Comparison of ENCODE assay signal across 9 mouse cellular contexts in the genomic region with DNA sequence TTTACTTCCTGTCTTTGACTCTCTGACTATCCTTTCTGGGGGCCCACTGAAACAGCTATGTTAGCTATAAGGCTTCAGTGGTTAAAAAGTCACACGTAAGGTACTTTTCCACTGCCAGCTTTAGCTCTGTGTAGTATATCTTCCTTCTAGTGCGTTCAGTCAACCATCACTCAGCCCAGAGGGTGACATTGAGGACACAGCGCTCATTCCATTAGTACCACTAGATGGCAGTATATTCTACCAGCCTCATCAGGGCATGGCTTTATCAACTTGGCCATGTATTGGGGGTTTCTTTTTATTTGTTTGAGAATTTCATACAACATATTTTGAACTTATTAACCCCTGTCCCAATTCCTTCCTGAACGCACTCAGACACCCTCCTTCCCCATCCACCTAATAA.
A peak's percentile ranks its signal among the peaks of the same experiment; 100 is the strongest.
DNase-seq lines count a peak whose midpoint lies in the region; ATAC-seq and TF ChIP-seq lines count a peak whose summit lies in the region.
"Had no signal": no experiment of that assay in that cellular context is flagged by ENCODE, and none has a peak within 500 bp of the region (broad histone marks: within the 10 kb centered on the region; RNA-seq: fewer than 3 reads in every experiment).

No protein-coding gene starts in this region.

- ATAC-seq in heart, embryonic 12.5 days (ENCODE audit: insufficient number of reproducible peaks, low FRiP score) = no peak
- ATAC-seq in cerebellum, adult (ENCODE audit: insufficient number of reproducible peaks, low FRiP score, low TSS enrichment) = peak; percentile 62
- ATAC-seq in kidney, embryonic 16.5 days (ENCODE audit: low FRiP score, low TSS enrichment) = peak; percentile 86
- peak; percentile 57; the same call in 1 of the 2 replicates for ATAC-seq in midbrain, embryonic 14.5 days (ENCODE audit: low FRiP score, low TSS enrichment)

- peak; percentile 93 for TF ChIP-seq CTCF in heart, adult 2 months (IDR thresholded peaks at IDR 0.05)

- H3K4me1 ChIP-seq in heart, adult 2 months (ENCODE audit: control insufficient read depth, insufficient read depth, low read length) = peaks cover 3% of the 10 kb centered on the region
- H3K4me1 ChIP-seq in heart, embryonic 12.5 days (replicated peaks) = no peaks in the 10 kb centered on the region; the same call in 1 of the 2 replicates
- peaks cover 12% of the 10 kb centered on the region for H3K4me1 ChIP-seq in kidney, embryonic 16.5 days (ENCODE audit: insufficient read depth, low read length)
- no peaks in the 10 kb centered on the region for H3K4me1 ChIP-seq in midbrain, embryonic 14.5 days (ENCODE audit: control insufficient read depth, insufficient read depth, low read length)
- H3K4me1 ChIP-seq: liver, embryonic 15.5 days had no signal

- H3K4me3 ChIP-seq in heart, adult 2 months = no peak overlapping the region
- H3K4me3 ChIP-seq in heart, embryonic 12.5 days = no peak overlapping the region
- H3K4me3 ChIP-seq in kidney, embryonic 16.5 days (ENCODE audit: low read length) = no peak overlapping the region
- H3K4me3 ChIP-seq in midbrain, embryonic 14.5 days (replicated peaks; ENCODE audit: low read depth, low read length) = no peak overlapping the region
- H3K4me3 ChIP-seq: liver, embryonic 15.5 days had no signal

- H3K4me2 ChIP-seq in heart, embryonic 12.5 days = no peak overlapping the region
- H3K4me2 ChIP-seq in kidney, embryonic 16.5 days (replicated peaks; ENCODE audit: low read depth, low read length) = no peak overlapping the region
- no peak overlapping the region for H3K4me2 ChIP-seq in midbrain, embryonic 14.5 days (ENCODE audit: low read length)
- H3K4me2 ChIP-seq: liver, embryonic 15.5 days had no signal

- no peaks in the 10 kb centered on the region for H3K27me3 ChIP-seq in heart, adult 2 months (ENCODE audit: control insufficient read depth, insufficient read depth, low read length)
- H3K27me3 ChIP-seq in heart, embryonic 12.5 days (replicated peaks) = no peaks in the 10 kb centered on the region
- no peaks in the 10 kb centered on the region for H3K27me3 ChIP-seq in kidney, embryonic 16.5 days (ENCODE audit: insufficient read depth, low read length)
- H3K27me3 ChIP-seq in midbrain, embryonic 14.5 days (ENCODE audit: control insufficient read depth, insufficient read depth, low read length) = no peaks in the 10 kb centered on the region
- H3K27me3 ChIP-seq: liver, embryonic 15.5 days had no signal

- no peaks in the 10 kb centered on the region for H3K79me2 ChIP-seq in heart, adult 2 months (replicated peaks; ENCODE audit: control insufficient read depth, insufficient read depth, low read length)

- intact Hi-C loops in heart, adult 2 months (cut with DNase I) = loop anchor here (2.0 to 10.0 kb wide), 5 partner anchors 196 to 1234 kb away; a partner anchor contains a TSS

- 19% methylated on average over 4 of the region's 4 CpGs for WGBS in heart, adult 2 months
- 23% methylated on average over 4 of the region's 4 CpGs for WGBS in heart, embryonic 12.5 days
- 21% methylated on average over 4 of the region's 4 CpGs for WGBS in kidney, embryonic 16.5 days
- WGBS in midbrain, embryonic 14.5 days = 43% methylated on average over 4 of the region's 4 CpGs

- H3K9ac ChIP-seq in heart, adult 2 months (ENCODE audit: low read depth, low read length) = no peak overlapping the region
- no peak overlapping the region for H3K9ac ChIP-seq in heart, embryonic 12.5 days
- no peak overlapping the region for H3K9ac ChIP-seq in kidney, embryonic 16.5 days (replicated peaks; ENCODE audit: low read length)
- H3K9ac ChIP-seq in midbrain, embryonic 14.5 days (replicated peaks; ENCODE audit: low read length) = no peak overlapping the region
- H3K9ac ChIP-seq: liver, embryonic 15.5 days had no signal

- H3K36me3 ChIP-seq in heart, adult 2 months (ENCODE audit: control insufficient read depth, insufficient read depth, low read length) = no peaks in the 10 kb centered on the region
- no peaks in the 10 kb centered on the region for H3K36me3 ChIP-seq in heart, embryonic 12.5 days
- no peaks in the 10 kb centered on the region for H3K36me3 ChIP-seq in kidney, embryonic 16.5 days (ENCODE audit: insufficient read depth, low read length)
- no peaks in the 10 kb centered on the region for H3K36me3 ChIP-seq in midbrain, embryonic 14.5 days (ENCODE audit: control insufficient read depth, insufficient read depth, low read length)
- H3K36me3 ChIP-seq: liver, embryonic 15.5 days had no signal

- no peak overlapping the region for H3K27ac ChIP-seq in heart, adult 2 months
- H3K27ac ChIP-seq in heart, embryonic 12.5 days (ENCODE audit: poor library complexity, severe bottlenecking) = no peak overlapping the region
- no peak overlapping the region for H3K27ac ChIP-seq in kidney, embryonic 16.5 days (ENCODE audit: low read length)
- no peak overlapping the region for H3K27ac ChIP-seq in midbrain, embryonic 14.5 days (replicated peaks; ENCODE audit: low read depth, low read length)
- H3K27ac ChIP-seq: liver, embryonic 15.5 days had no signal

- TF ChIP-seq EP300 in heart, adult 2 months (IDR thresholded peaks at IDR 0.05; ENCODE audit: insufficient read depth, low read depth, low read length) = no peak

- no peak for TF ChIP-seq POLR2A in heart, adult 2 months (IDR thresholded peaks at IDR 0.05; ENCODE audit: insufficient read depth, low read depth, low read length)

- no peak for DNase-seq in heart, adult 2 months
- peak; percentile 21 to 49 for DNase-seq in CD8-positive naive resting alpha-beta T cell, adult 2 months (ENCODE audit: low read depth in 2 of 2, low spot score in 2 of 2)
- peak; percentile 41 for DNase-seq in forelimb bud, embryonic 11.5 days (ENCODE audit: low read depth, low spot score)
- peak; percentile 79 for DNase-seq in midbrain, embryonic 14.5 days
- DNase-seq in gastrocnemius, postnatal 25 days = no peak

- H3K9me3 ChIP-seq in heart, embryonic 12.5 days (replicated peaks) = no peaks in the 10 kb centered on the region
- H3K9me3 ChIP-seq in kidney, embryonic 16.5 days (ENCODE audit: low read length) = 0 out of 2 replicates have a peak, but pooled peaks cover 2% of the 10 kb centered on the region
- H3K9me3 ChIP-seq in midbrain, embryonic 14.5 days (ENCODE audit: control insufficient read depth, low read length) = no peaks in the 10 kb centered on the region
- H3K9me3 ChIP-seq: liver, embryonic 15.5 days had no signal

Comparison
In these comparisons a context has a peak if more than half of its experiments do, and no peak if none do; other contexts are left out.
1. DNase-seq: peak in CD8-positive naive resting alpha-beta T cell, adult 2 months (2 of 2), forelimb bud, embryonic 11.5 days (single experiment) and midbrain, embryonic 14.5 days (single experiment); none in heart, adult 2 months (0 of 2) and gastrocnemius, postnatal 25 days (single experiment).